Mouse (Mus musculus) frontal cortex, adult 2 months (tissue): ENCODE measurements around the gene Fscb. TPM values are rescaled to one million over a fixed set of nuclear protein-coding genes. Genes with fewer than 3 reads are reported as not detected.
A peak's percentile ranks its signal among the peaks of the same experiment; 100 is the strongest.

ENCODE experiments used
- DNase-seq, 2 experiments: peaks; one replicate each; pipeline ENCODE4 v3.0.0; 2022; ENCODE audit warnings: low spot score in 1 of 2; ENCODE audit errors: extremely low spot score in 1 of 2
- polyA plus RNA-seq: library from polyadenylated mRNA; depleted of rRNA; stranded (reverse); fragments of >200 nt; gene quantifications from 2 replicates; pipeline ENCODE4 v1.2.3, GENCODE M21; 2012; rRNA removed

Gene Fscb
- not detected in 2 replicates for polyA plus RNA-seq

DNA sequence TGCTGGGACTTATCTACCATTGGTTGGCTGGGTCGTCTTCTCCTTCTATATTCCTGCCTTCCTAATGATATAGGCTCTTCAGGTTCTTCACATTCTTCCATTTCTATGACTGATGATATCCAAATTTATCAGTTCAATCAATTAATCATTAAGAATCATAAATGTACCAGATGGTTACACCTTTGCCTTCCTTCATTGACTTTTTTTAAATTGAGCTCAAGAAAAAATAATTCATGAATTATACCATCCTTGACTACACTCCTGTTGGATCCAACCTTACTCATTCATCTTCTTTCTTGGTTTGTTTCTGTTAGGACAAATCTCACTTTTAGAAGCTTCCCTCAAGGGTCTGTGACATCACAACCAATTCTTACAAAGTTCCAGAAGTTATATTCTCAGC is at the start of gene Fscb:
Fscb (minus strand) TSS at position 101 of the 400 bp plus-strand sequence.
- DNase-seq = no peak

- no peak for DNase-seq
Measured at GRCm38 (mm10) chr12:64516775-64517174, 42.3 kb upstream of the Fscb start.

DNA sequence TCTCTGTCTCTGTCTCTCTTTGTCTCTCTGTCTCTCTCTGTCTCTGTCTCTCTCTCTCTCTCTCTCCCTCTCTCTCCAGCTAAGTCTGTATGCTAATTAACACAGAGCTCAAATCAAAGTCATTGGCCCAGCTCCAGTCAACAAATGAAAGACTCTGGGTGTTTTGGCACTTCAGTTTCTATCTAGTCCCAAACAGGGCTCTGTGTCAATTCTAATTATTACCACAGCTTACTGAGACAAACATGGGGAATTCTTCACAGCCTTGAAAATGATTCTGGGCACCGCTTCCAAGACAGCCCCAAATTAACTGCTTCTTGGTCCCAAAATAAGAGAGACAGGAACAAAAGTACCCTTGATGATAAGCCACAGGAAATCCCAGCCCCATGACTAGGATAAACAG is 38.9 kb upstream of the Fscb start:
- peak in 1 of 2 experiments; percentile 9 for DNase-seq

DNA sequence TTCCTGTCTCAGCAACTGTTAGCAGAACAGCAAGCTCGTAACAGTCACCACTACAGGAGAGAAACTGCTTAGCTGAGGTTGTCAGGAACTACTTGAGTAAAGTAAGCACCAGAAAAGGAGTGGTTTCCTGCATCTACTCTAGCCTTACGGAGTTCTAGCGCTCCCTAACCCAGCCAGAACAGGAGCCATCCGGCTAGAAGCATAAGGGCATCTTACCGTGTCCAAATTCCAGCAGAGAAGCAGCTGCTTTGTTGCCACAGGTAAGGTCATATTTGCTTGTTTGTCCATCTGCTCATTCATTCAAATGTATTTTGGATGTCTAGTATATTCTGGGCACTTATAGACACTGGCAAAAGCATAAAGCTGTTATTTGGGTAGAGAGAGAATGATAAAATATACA is 23.2 kb upstream of the Fscb start:
- DNase-seq = no peak

GRCm38 (mm10) chr12:64473615-64474014 is 875 bp downstream of the Fscb start:
- DNase-seq = no peak

- no peak for DNase-seq
Measured at GRCm38 (mm10) chr12:64473136-64473535, 1.4 kb downstream of the Fscb start.

DNA sequence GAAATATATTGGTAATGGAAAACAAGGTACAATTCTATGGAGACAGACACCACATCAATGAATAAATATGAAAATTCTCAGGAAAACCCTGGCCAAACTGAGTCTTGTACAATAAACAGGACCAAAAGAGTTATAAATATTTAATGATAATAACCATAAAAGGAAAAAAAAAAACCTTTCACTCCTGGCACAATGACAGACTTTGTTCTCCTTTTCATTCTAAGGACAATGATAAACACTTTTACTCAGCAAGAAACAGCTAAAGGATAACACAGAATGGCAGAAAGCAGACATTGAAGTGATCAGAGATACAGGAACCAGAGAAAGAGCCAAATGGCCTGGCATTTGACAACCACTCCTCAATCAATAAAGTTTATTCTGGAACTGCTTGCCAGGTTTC is 19.3 kb downstream of the Fscb start:
- DNase-seq = no peak

DNA sequence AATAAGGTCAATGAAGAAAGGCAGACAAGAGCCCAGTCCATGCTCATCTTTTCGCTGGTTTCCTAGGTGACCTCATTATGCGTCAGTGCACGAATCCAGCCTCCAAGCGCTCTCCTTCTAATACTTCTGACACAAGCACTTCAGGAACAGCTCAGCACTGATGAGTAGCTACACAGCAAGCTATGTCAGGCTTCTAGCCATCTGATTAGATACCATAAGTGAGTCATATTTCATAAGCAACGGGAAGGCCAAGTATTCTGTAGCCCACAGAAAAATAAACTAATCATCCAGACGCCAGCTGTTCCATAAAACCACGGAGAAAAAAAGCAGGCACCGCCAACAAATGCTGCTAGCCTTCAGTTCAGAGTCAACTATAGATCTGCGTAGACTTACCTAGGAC is 24.6 kb downstream of the Fscb start:
- DNase-seq = peak in 1 of 2 experiments; percentile 6

DNA sequence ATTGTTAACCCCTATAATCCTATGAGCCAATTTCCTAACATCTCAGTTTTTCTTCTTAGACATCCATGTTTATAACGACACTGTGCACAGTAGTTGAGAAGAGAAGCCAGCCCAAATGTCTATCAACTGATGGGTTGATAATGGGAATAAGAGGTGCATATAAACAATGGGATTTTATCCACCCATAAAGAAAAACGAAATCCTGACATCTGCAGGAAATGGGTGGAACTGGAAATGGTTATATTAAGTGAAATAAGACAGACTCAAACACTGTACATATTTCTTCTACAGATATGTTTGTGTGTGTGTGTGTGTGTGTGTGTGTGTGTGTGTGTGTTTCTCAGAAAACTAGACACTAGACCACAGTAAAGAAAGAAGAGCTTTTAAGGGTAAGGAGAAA is 37.8 kb downstream of the Fscb start:
- peak in 1 of 2 experiments; percentile 17 for DNase-seq
